Mouse (Mus musculus): ENCODE data around the gene Hoxd12.

Hoxd12 gene

DNA sequence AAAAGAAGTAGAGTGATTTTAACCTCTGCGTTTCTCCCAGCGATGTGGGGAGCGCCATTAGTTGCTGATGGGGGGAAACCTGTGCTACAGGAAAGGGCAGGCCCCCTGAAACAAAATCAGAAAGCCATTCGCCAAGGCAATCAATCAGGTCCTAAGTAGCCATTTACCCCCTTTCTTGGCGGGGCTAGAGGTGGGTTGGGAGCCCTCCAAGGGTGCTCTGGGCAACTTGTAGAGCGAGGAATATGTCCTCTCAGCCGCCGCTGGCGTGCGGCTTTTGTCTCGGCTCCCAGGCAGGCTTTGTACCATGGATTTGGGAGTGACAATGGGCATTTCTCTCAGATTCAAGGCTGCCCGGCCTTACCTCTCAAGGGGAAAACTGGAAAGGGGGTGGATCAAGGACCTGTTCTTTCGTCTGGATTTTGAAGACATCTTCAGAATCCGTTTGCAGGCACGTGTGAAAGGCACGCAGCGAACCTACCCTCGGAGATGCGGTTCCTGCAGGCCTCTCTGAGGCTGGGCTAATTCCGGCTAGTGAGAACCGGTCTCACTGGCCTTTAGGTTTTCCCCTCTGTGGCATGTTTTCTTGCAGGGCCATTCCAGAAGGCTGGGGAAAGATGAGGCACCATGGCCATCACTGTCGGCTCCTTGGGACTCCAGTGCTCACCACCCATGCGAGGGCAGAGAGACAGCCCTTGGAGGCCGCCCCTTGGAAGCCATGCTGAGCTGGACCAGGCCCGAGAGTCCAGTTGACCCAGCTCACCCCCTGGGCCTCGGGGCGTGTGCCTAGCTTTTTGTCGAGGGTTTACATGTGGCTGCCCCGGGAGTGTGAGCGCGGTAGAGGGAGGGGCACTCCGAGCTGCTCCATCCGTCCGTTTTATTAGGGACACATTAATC is 21.9 kb downstream of the Hoxd12 start:
- no peak for DNase-seq

DNA sequence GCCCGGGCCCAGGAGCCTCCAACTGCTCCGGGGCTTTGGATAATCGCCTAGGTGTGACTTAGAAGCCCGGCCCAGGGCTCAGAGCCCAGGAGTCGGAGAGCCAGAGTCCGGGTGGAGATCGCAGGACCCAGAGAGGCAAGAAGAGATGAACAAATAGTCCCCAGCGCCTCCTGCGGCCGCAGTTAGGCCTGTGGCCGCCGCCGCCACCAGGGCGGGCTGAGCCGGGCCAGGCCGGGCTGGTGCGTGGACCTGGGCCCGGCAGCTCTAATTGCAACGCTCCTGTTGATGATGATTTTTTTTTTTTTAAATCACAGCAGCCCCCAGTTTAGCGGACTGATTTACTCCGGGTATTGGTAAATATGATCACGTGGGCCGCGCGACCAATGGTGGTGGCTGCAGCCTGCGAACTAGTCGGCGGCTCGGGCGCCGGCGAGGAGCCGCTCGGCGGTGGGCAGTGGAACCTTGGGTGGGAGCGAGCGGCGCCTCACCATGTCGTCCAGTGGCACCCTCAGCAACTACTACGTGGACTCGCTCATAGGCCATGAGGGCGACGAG is 22.8 kb downstream of the Hoxd12 start, which contains the start of gene Hoxd9:
TSS of gene Hoxd9 (plus strand) at position 161 of the 555 bp plus-strand sequence.
- peak; percentile 84 for DNase-seq

DNA sequence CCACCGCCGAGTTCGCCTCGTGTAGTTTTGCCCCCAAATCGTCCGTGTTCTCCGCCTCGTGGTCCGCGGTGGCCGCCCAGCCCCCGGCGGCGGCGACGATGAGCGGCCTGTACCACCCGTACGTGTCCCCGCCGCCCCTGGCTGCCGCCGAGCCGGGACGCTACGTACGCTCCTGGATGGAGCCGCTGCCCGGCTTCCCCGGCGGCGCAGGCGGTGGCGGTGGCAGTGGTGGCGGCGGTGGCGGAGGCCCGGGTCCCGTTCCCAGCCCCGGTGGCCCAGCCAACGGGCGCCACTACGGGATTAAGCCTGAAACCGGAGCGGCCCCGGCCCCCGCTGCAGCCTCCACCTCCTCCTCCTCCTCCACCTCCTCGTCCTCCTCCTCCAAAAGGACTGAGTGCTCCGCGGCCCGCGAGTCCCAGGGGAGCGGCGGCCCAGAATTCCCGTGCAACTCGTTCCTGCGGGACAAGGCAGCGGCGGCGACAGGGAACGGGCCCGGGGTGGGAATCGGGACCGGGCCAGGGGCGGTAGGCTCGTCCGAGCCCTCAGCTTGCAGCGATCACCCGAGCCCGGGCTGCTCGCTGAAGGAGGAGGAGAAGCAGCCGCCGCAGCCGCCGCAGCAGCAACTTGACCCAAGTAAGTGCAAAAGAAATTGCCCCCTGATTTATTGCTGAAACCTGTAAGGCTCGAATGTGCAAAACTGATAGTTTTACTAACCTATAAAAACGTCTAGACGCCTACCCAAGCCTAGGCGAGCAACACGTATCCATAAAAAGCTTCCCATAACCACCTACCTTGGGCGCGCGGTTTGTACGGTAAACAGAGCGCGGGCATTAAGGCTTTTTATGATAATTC is 23.6 kb downstream of the Hoxd12 start:
- DNase-seq = no peak

DNA sequence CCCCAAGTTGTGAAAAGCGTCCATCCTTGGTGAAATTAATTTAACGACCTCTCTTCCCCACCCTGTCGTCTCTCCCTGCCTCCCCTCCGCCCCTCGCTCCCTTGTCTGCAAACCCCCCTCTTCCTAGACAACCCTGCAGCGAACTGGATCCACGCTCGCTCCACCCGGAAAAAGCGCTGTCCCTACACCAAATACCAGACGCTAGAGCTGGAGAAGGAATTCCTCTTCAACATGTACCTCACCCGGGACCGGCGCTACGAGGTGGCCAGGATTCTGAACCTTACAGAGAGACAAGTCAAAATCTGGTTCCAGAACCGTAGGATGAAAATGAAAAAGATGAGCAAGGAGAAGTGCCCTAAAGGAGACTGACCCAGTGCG is 24.2 kb downstream of the Hoxd12 start:
- no peak for DNase-seq

DNA sequence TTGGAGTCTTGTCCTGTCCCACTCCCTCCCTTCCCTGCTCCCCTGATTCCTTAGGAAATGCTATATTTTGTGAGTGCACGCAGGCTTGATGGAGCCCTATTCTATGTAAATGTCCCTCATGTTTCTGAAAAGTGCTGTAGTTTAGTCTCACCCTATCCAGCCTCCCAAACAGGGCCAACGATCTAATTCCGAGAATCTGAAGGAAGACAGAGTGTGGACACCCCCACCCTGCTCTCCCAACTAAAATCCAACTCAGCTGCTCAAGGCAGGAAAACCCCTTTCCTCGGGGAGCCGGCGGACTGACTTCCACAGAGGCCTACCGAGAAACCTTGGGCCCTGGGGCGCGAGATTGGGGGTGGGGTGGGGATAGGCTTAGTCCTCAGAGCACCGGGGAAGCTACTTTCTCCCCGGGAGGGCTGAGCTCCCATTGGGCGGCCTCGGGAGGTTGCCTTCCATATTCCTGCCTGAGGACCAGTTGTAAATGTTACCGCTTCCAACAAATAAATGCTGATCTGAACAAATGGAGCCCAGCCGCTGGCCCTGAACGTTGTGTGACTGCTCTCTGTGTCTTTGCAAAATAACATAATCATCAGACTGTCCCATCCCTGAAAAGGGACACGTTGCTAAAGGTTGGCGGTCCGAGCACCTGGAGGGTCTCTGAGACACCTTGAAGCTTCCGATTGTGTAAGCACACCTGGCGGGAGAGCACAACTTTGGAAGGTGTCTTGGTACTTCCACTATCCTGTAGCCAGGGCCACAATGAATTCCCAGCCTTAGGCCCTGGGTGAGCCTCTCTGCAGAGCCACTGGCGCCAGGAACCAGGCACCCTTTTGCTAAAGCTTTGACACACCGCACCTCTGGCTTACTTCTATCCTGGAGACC is 25.1 kb downstream of the Hoxd12 start:
- DNase-seq = no peak

DNA sequence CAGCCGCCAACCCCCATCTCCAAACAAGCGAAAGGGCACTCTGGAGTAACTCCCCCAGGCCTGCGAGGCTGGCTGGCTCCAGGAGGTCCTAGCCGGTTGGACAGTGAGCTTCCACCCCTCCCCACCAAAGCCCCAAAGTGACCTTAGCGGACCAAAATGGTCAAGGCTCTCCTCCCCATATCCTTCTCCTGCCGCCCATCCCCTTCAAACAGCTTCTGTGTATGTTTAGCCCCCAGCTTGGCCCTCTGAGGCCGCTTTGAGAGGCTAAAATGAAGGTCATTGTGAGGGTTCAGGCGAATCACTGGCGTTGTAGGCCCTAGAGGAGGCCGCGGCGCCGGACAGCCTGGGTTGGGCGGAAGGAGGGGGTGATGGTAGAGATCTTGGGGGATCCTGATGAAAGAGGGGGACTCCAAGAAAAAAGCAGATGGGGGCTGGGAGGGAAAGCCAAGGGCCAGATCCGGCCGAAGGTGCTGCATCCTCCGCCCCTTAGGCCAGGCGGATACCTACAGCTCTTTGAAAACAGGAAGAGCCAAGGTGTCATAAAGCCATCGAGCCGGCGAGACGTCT is 25.8 kb downstream of the Hoxd12 start:
- peak; percentile 65 for DNase-seq

DNA sequence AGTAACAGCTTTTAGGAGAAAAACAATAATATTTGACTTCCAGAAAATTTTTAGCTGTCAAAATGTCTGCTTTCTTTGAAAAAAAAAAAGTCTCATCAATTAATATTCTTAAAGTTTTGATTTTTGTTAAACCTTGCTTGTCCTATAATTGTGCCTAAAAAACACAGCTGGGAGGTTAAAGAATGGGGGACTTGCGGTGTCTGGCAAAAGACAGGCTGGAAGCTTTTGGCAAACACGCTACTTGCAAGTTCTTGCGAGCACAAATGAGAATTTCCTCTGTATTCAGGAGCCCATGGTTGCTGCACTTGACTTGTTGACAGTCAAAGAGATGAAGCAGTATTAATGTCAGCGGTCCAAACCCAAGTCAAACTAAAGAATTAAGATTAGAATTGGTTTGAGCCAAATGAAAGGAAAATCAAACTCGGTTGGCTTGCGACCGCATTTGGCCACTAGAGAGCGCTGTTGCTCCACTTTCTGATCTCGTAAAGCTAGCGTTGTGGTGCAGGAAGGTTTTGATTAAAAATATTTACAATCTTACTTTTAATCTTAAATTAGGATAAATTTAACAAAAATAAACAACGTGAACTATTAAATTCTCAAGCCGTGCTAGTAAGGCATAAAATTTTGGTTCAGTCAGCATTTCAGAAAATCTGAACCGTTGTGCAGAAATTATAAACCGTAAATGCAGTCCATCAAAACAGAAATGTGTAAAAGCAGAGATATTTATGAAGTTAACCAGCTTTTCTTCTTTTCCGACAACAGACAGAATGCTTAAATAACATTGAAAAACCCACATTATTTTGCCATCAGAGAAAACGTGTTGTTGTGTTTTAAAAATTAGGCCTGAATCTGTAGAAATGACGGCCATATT is 27.4 kb downstream of the Hoxd12 start:
- DNase-seq = peak; percentile 88

DNA sequence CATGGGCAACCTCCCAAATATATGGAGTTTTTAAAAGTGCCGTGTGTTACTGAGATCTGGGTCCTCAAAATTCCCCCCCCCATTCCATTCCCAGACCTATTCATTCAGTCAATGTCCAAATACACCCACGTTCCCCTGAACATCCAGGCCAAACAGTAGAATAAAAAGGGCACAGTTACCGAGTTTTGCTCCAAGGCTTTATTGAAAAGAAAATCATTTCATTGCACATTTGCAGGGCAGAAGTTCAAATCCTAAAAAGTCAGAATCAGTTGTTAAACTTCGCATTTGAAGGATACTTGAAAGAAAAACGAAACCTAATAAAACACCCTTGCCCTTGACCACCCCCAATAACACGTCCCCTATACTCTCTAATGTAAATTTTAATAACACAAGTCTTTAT is 28.0 kb downstream of the Hoxd12 start:
- no peak for DNase-seq

DNA sequence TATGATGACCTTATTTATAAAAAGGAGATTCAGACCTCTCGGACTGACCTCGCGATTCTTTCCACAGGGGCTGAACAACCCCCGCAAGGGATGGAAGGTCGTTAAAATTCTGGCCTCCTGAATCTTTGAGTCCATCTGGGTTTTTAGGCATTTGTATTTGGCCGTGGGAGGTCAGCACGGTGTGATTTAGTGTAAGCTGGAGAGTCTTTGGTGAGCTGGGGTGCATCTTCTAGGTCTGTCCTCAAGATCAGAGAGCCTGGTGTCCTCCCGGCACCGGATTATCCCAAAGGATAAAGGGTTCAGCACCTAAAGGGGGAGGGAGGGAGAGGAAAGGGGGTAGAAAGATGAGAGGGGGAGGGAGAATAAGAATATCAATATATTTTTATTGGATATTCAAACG is 28.5 kb downstream of the Hoxd12 start:
- no peak for DNase-seq

DNA sequence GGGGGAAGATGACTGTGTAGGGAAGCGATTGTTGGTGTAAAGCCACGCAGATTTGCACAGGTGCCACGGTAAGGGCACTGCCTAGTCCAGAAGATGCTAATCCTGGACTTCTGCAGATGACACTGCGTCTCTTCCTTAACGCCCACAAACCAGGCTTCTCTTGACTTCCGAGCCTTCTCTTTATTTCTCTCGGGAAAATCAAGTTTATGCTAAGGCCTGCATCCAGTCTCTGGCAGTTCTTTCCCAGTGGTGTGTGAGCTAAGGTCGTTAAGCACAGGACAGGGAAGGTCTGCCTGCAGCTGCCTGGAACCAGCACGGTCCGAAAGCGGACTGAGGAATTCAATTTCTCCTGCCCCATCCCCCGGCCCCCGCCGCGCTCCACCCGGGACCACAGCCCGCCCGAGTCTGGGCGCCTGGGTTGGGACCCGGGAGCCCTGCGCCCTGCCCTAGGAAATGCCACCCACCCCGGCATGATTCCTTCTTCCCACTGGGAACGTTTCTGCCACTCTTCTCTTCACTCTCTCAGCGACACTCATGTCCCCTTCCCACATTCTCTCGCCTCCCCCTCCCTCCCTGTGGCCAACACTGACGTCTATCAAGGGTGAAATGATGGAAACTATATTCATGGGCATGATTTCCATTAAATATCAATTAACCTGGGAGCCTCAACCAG is 29.0 kb downstream of the Hoxd12 start:
- peak; percentile 77 for DNase-seq

DNA sequence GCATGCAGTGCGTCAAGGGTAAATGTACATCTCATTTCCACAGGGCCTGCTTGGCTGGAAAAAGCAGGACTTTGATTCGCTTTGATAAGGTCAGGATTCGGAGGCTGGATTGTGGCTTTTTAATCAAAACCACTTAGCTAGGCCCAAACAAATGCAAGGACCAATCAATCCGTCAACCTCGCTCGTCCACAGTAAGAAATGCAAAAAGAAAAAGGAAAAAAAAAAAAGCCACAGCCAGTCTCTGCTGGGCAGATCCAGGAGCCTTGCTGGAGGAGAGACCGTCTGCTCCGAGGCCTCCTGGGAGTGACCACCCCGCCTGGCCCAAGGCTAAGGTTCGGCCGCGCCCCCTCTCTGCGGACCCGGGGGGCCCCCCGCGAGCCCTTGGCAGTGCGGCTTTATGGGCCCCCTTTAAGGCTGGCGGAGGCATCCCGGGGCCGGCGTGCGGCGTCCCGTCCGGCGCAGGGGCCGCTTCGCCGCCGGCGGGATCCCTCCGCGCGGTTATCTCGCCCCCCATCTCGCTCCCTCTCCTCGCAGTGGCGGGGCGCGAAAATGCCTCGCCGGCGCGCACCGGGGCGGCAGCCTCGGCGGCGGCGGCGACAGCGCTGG is 29.7 kb downstream of the Hoxd12 start, which contains the start of gene Hoxd8:
TSS of gene Hoxd8 (plus strand) at position 223 of the 606 bp plus-strand sequence.
- DNase-seq = peak; percentile 82

DNA sequence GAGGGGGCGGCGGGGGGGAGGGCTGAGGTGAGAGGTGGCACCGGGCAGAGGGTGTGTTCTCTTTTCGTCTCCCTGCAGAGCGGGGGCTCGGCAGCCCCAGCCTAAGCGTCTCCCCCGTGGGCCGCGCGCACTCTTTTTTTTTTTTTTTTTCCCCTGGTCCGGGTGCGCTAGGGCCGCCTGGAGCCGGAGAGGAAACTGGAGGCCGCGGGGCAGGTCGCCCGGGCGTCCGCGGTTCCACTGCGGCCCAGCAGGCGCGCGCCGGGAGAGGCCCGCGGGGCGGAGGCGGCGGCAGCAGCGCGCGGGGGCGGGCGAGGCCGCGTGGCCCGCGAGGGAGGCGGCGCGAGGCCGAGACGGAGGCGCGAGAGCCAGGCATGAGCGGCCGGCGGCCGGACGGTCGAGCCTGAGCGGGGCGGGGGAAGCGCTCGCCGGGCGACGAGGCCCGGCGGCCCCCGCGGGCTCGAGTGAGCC is 30.2 kb downstream of the Hoxd12 start:
- DNase-seq = no peak

DNA sequence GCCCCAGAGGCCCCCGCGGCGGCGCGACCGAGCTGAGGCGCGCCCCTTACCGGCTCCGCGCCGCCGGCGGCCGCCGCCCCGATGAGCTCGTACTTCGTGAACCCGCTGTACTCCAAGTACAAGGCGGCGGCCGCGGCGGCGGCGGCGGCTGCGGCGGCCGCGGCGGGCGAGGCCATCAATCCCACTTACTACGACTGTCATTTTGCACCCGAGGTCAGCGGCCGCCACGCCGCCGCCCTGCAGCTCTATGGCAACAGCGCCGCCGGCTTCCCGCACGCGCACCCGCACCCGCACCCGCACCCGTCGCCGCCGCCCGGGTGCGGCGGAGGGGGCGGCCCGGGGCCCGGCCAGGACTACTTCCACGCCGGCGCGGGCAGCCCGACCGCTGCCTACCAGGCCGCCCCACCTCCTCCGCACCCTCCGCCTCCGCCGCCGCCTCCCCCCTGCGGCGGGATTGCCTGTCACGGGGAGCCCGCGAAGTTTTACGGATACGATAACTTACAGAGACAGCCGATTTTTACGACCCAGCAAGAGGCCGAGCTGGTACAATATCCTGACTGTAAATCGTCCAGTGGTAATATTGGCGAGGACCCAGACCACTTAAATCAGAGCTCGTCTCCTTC is 30.8 kb downstream of the Hoxd12 start:
- peak; percentile 64 for DNase-seq

DNA sequence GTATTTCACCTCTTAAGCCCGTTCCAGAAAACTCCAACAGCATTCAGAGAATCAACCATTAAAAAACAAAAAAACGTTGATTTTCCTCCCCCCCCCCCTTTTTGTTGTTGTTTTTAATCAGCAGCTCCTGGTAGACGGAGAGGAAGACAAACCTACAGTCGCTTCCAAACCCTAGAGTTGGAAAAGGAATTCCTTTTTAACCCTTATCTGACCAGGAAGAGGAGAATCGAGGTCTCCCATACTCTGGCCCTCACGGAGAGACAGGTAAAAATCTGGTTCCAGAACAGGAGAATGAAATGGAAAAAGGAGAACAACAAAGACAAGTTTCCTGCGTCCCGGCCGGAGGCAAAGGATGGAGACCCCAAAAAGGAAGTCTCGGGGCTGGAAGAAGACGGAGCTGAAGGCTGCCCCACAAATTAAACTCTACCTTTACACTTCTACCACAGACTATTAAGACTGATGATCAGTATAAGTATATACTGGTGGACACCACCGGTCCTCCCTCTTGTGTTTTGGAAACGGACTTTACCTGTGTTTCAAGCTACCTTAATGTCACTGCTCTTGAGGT is 31.7 kb downstream of the Hoxd12 start:
- DNase-seq = no peak

DNA sequence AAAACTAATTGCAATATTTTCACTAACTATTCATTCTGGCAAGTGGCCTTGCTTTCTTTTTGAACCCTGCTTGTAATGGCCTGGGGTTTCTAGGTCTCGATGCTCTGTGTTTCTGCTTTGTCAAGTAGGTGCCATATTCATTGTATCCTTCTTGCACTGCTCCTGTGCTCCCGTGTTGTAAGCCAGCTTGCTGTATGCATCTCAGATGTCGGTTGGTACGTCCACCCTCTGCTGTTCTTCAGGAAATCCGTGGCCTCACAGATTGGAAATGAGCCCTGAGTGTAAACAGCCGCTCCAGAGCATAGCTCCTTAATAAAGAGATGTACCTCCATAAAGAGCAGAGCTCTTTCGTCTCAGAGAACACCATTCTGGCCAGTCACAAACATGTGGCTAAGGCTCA is 32.8 kb downstream of the Hoxd12 start:
- no peak for DNase-seq

DNA sequence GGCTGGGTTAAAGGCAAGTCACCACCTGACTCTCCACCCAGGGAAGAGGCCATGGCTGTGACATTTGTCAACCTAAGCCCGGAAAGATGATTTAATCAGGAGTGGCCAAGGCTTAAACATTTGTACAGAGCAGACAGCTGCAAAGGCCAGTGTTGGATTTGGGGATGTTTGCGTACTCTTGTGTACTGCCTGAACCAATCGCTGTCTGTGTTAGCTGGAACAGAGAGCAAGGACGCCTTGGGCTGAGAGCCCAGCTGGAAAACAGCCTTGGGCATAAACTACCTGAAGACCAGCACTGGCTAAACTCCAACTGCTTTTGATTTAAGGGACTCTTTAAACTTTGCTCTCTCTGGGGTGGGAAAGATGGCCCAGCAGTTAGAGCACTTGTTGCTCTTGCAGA is 33.9 kb downstream of the Hoxd12 start:
- peak; percentile 65 for DNase-seq

DNA sequence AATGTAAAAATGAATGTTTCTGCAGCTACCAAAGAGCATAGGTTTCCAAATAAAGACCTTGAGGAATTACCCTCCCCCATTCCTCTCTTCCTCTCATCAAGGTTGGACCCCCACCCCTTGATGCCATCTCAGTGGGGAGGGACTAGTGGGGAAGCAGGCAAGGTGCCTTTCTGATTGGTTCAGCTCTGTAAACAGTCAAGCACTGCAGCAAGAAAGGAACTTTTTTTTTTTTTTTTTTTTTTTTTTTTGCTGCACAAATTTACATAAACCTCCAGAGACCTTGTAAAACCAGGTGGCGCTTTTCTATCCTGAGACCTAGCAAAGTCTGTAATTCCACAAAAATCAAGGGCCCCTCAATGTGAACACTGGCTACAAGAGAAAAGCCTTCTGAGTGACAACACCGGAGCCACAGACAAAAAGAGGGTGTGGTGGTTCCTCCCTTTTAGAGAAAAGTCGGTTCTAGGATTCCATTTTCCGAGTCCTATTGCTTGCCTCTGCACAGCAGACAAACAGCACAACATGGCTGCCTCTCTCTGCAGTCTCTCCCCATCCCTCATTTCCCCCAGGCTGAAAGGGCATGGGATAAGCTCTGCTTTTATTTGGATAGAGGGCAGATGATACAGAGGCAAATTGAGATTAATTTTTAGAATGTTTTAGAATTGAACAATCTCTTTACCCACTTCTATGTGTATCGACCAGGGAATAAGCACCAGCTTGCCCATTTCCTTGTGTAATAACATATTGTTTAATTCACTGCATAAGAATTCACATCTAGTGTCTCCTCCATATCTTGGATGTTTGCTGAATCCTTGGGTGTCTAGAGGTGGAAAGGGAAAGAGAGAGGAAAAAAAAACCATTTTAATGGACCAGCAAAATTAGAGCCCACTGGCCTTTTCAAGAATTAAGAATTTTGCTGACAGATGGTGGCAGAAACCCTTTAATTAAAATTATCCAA is 34.9 kb downstream of the Hoxd12 start:
- no peak for DNase-seq
